Mouse (Mus musculus) embryonic facial prominence, embryonic 13.5 days (tissue): ENCODE results near the gene Coq2. TPM values are rescaled to one million over a fixed set of nuclear protein-coding genes. Genes with fewer than 3 reads are reported as not detected.

Experiments used
- ATAC-seq: fragments of 200-750 bp; cut with Nextera tagmentation; 2 replicates; pipeline ENCODE4 v1.8.0; 2017; ENCODE audit warnings: low read depth; ENCODE audit not compliant: insufficient number of reproducible peaks, insufficient read depth, low FRiP score, low TSS enrichment
- H3K27ac ChIP-seq: fragments of 300-500 bp; sonication (generic); 2 replicates; pipeline ENCODE4 v1.5.1; 2015; ENCODE audit warnings: moderate library complexity, mild to moderate bottlenecking, inconsistent platforms
- H3K27me3 ChIP-seq: fragments of 300-500 bp; sonication (generic); 2 replicates; pipeline ENCODE4 v1.6.1; 2015; ENCODE audit warnings: mild to moderate bottlenecking, inconsistent platforms
- H3K36me3 ChIP-seq: fragments of 300-500 bp; sonication (generic); 2 replicates; pipeline ENCODE4 v1.6.1; 2015; ENCODE audit warnings: mild to moderate bottlenecking, inconsistent platforms
- H3K4me1 ChIP-seq: fragments of 300-500 bp; sonication (generic); 2 replicates; pipeline ENCODE4 v1.6.1; 2015; ENCODE audit warnings: inconsistent platforms
- H3K4me2 ChIP-seq: fragments of 300-500 bp; sonication (generic); 2 replicates; pipeline ENCODE4 v1.6.1; 2015; ENCODE audit warnings: moderate library complexity, mild to moderate bottlenecking, inconsistent platforms
- H3K4me3 ChIP-seq: fragments of 300-500 bp; sonication (generic); 2 replicates; pipeline ENCODE4 v1.5.1; 2015; ENCODE audit warnings: mild to moderate bottlenecking, inconsistent platforms
- H3K9ac ChIP-seq: fragments of 300-500 bp; sonication (generic); 2 replicates; pipeline ENCODE4 v1.6.1; 2015; ENCODE audit warnings: mild to moderate bottlenecking, inconsistent platforms
- H3K9me3 ChIP-seq: fragments of 300-500 bp; sonication (generic); 2 replicates; pipeline ENCODE4 v1.6.1; 2016; ENCODE audit warnings: inconsistent platforms
- WGBS: fragments of 180-500 bp; shearing (Covaris S2); methylation state at CpG from one replicate; pipeline ENCODE4 v1.1.7; 2015; ENCODE audit warnings: mixed read lengths; 5-methylcytosine and 5-hydroxymethylcytosine counted together
- polyA plus RNA-seq: library from polyadenylated mRNA; unstranded; fragments of >200 nt; fragmentation: Nextera tagmentation; extraction: Ambion mirVana; gene quantifications from 2 replicates; pipeline ENCODE4 v1.2.1, GENCODE M21; 2015

Gene Coq2
- polyA plus RNA-seq, 1 experiment from 2014 or later = 57.2 TPM

GRCm38 (mm10) chr5:100636794-100637544 lies 38.0 kb downstream of the Coq2 start:
- no peak overlapping the region for H3K4me3 ChIP-seq
- H3K36me3 ChIP-seq = no peaks in the 10 kb centered on the region
- H3K4me1 ChIP-seq = no peaks in the 10 kb centered on the region
- WGBS = 65% methylated on average over 8 of the region's 8 CpGs
- no peak overlapping the region for H3K9ac ChIP-seq
- H3K27me3 ChIP-seq = no peaks in the 10 kb centered on the region; the same call in 1 of the 2 replicates
- H3K9me3 ChIP-seq = no peaks in the 10 kb centered on the region
- ATAC-seq = no peak
- no peak overlapping the region for H3K4me2 ChIP-seq
- H3K27ac ChIP-seq = no peak overlapping the region

GRCm38 (mm10) chr5:100635908-100636307 lies 39.0 kb downstream of the Coq2 start:
- no peak overlapping the region for H3K9ac ChIP-seq
- H3K27ac ChIP-seq = no peak overlapping the region
- H3K36me3 ChIP-seq = no peaks in the 10 kb centered on the region
- no peak overlapping the region for H3K4me2 ChIP-seq
- ATAC-seq = no peak
- H3K9me3 ChIP-seq = no peaks in the 10 kb centered on the region
- no peaks in the 10 kb centered on the region for H3K4me1 ChIP-seq
- H3K4me3 ChIP-seq = no peak overlapping the region
- WGBS = 97% methylated on average over 4 of the region's 4 CpGs
- no peaks in the 10 kb centered on the region for H3K27me3 ChIP-seq

- no peak overlapping the region for H3K4me2 ChIP-seq
- H3K9ac ChIP-seq = no peak overlapping the region
- no peaks in the 10 kb centered on the region for H3K36me3 ChIP-seq
- no peaks in the 10 kb centered on the region for H3K9me3 ChIP-seq
- WGBS = 75% methylated on average over 8 of the region's 8 CpGs
- H3K27ac ChIP-seq = no peak overlapping the region
- ATAC-seq = no peak
- no peaks in the 10 kb centered on the region for H3K4me1 ChIP-seq
- H3K4me3 ChIP-seq = no peak overlapping the region
- no peaks in the 10 kb centered on the region for H3K27me3 ChIP-seq
Measured at GRCm38 (mm10) chr5:100634885-100635478, 40.0 kb downstream of the Coq2 start.

GRCm38 (mm10) chr5:100632540-100633129 lies 42.3 kb downstream of the Coq2 start:
- 74% methylated on average over 8 of the region's 8 CpGs for WGBS
- no peaks in the 10 kb centered on the region for H3K36me3 ChIP-seq
- H3K4me1 ChIP-seq = no peaks in the 10 kb centered on the region
- H3K9ac ChIP-seq = no peak overlapping the region
- H3K4me2 ChIP-seq = no peak overlapping the region
- no peaks in the 10 kb centered on the region for H3K9me3 ChIP-seq
- no peak overlapping the region for H3K27ac ChIP-seq
- no peak for ATAC-seq
- H3K4me3 ChIP-seq = no peak overlapping the region
- H3K27me3 ChIP-seq = no peaks in the 10 kb centered on the region

- no peaks in the 10 kb centered on the region for H3K4me1 ChIP-seq
- H3K9ac ChIP-seq = no peak overlapping the region
- 90% methylated on average over 4 of the region's 4 CpGs for WGBS
- no peak overlapping the region for H3K4me3 ChIP-seq
- no peak for ATAC-seq
- no peak overlapping the region for H3K27ac ChIP-seq
- no peak overlapping the region for H3K4me2 ChIP-seq
- no peaks in the 10 kb centered on the region for H3K27me3 ChIP-seq
- H3K36me3 ChIP-seq = no peaks in the 10 kb centered on the region
- no peaks in the 10 kb centered on the region for H3K9me3 ChIP-seq
Measured at GRCm38 (mm10) chr5:100628807-100629206, 46.1 kb downstream of the Coq2 start.

GRCm38 (mm10) chr5:100626526-100626925 lies 48.4 kb downstream of the Coq2 start:
- no peaks in the 10 kb centered on the region; the same call in 1 of the 2 replicates for H3K4me1 ChIP-seq
- no peak overlapping the region for H3K4me2 ChIP-seq
- no peaks in the 10 kb centered on the region for H3K27me3 ChIP-seq
- no peaks in the 10 kb centered on the region for H3K36me3 ChIP-seq
- no peak overlapping the region for H3K27ac ChIP-seq
- WGBS = 75% methylated on average over 6 of the region's 6 CpGs
- no peaks in the 10 kb centered on the region for H3K9me3 ChIP-seq
- no peak overlapping the region for H3K9ac ChIP-seq
- ATAC-seq = no peak
- no peak overlapping the region for H3K4me3 ChIP-seq

- no peak for ATAC-seq
- Histone ChIP-seq H3K4me2 (no peak overlapping the region), H3K9ac (no peak overlapping the region), H3K4me3 (no peak overlapping the region), H3K4me1 (no peaks in the 10 kb centered on the region; the same call in 1 of the 2 replicates), H3K27me3 (no peaks in the 10 kb centered on the region), H3K27ac (no peak overlapping the region), H3K36me3 (no peaks in the 10 kb centered on the region), H3K9me3 (no peaks in the 10 kb centered on the region)
- WGBS = 78% methylated on average over 9 of the region's 9 CpGs
Measured at GRCm38 (mm10) chr5:100624743-100625360, 50.1 kb downstream of the Coq2 start.

- Histone ChIP-seq H3K36me3 (no peaks in the 10 kb centered on the region), H3K4me2 (no peak overlapping the region), H3K27ac (no peak overlapping the region), H3K4me1 (no peaks in the 10 kb centered on the region; the same call in 1 of the 2 replicates), H3K9me3 (no peaks in the 10 kb centered on the region), H3K27me3 (no peaks in the 10 kb centered on the region), H3K9ac (no peak overlapping the region), H3K4me3 (no peak overlapping the region)
- ATAC-seq = no peak
- WGBS = 82% methylated on average over 12 of the region's 12 CpGs
Measured at GRCm38 (mm10) chr5:100622509-100623163, 52.3 kb downstream of the Coq2 start.

GRCm38 (mm10) chr5:100621876-100622508 lies 52.9 kb downstream of the Coq2 start:
- WGBS = 36% methylated on average over 8 of the region's 8 CpGs
- no peaks in the 10 kb centered on the region for H3K27me3 ChIP-seq
- no peak overlapping the region for H3K27ac ChIP-seq
- H3K9ac ChIP-seq = no peak overlapping the region
- H3K4me3 ChIP-seq = no peak overlapping the region
- H3K9me3 ChIP-seq = no peaks in the 10 kb centered on the region
- H3K4me1 ChIP-seq = no peaks in the 10 kb centered on the region; the same call in 1 of the 2 replicates
- ATAC-seq = no peak
- H3K4me2 ChIP-seq = no peak overlapping the region
- H3K36me3 ChIP-seq = no peaks in the 10 kb centered on the region

GRCm38 (mm10) chr5:100620952-100621351 lies 54.0 kb downstream of the Coq2 start:
- Histone ChIP-seq H3K27me3 (no peaks in the 10 kb centered on the region), H3K27ac (no peak overlapping the region), H3K36me3 (no peaks in the 10 kb centered on the region), H3K4me2 (no peak overlapping the region), H3K4me1 (no peaks in the 10 kb centered on the region; the same call in 1 of the 2 replicates), H3K9me3 (no peaks in the 10 kb centered on the region), H3K4me3 (no peak overlapping the region), H3K9ac (no peak overlapping the region)
- WGBS = 60% methylated on average over 9 of the region's 9 CpGs
- ATAC-seq = no peak
